Mouse (Mus musculus) embryonic facial prominence, embryonic 14.5 days (tissue): Measurements from ENCODE around the gene Sapcd2. TPM values are rescaled to one million over a fixed set of nuclear protein-coding genes. Genes with fewer than 3 reads are reported as not detected.

Experiments
- ATAC-seq: fragments of 200-750 bp; cut with Nextera tagmentation; 2 replicates; pipeline ENCODE4 v1.8.0; 2017; ENCODE audit warnings: low read depth, moderate number of reproducible peaks, moderate TSS enrichment
- DNase-seq: peaks from one replicate; pipeline ENCODE4 v3.0.0-alpha.2; 2015; ENCODE audit warnings: low spot score
- H3K27ac ChIP-seq: fragments of 300-500 bp; sonication (generic); replicated peaks from 2 replicates; pipeline ENCODE4 v1.5.1; 2014; ENCODE audit warnings: low read depth, mild to moderate bottlenecking, low read length, moderate library complexity
- H3K27me3 ChIP-seq: fragments of 300-500 bp; sonication (generic); replicated peaks from 2 replicates; pipeline ENCODE4 v1.6.1; 2014; ENCODE audit warnings: low read length; ENCODE audit not compliant: control insufficient read depth, insufficient read depth
- H3K36me3 ChIP-seq: fragments of 300-500 bp; sonication (generic); 2 replicates; pipeline ENCODE4 v1.6.1; 2014; ENCODE audit warnings: low read length, mixed read lengths; ENCODE audit not compliant: control insufficient read depth, insufficient read depth
- H3K4me1 ChIP-seq: fragments of 300-500 bp; sonication (generic); 2 replicates; pipeline ENCODE4 v1.6.1; 2014; ENCODE audit warnings: antibody characterized with exemption, low read length; ENCODE audit not compliant: control insufficient read depth, insufficient read depth
- H3K4me2 ChIP-seq: fragments of 300-500 bp; sonication (generic); 2 replicates; pipeline ENCODE4 v1.6.1; 2014; ENCODE audit warnings: low read depth, mild to moderate bottlenecking, low read length, moderate library complexity, mixed read lengths
- H3K4me3 ChIP-seq: fragments of 300-500 bp; sonication (generic); 2 replicates; pipeline ENCODE4 v1.5.1; 2014; ENCODE audit warnings: low read depth, mild to moderate bottlenecking, low read length
- H3K9ac ChIP-seq: fragments of 300-500 bp; sonication (generic); 2 replicates; pipeline ENCODE4 v1.6.1; 2014; ENCODE audit warnings: low read depth, mild to moderate bottlenecking, low read length, moderate library complexity, mixed read lengths
- H3K9me3 ChIP-seq: fragments of 300-500 bp; sonication (generic); 2 replicates; pipeline ENCODE4 v1.6.1; 2016; ENCODE audit warnings: low read length; ENCODE audit not compliant: control insufficient read depth
- WGBS: fragments of 180-500 bp; shearing (Covaris S2); extraction: QIAGEN DNeasy Blood & Tissue Kit; methylation state at CpG from one replicate; pipeline ENCODE4 v1.1.7; 2014; 5-methylcytosine and 5-hydroxymethylcytosine counted together
- polyA plus RNA-seq: library from polyadenylated mRNA; unstranded; fragments of >200 nt; fragmentation: Nextera tagmentation; extraction: Ambion mirVana; gene quantifications from 2 replicates; pipeline ENCODE4 v1.2.1, GENCODE M21; 2014

The Sapcd2 gene
- polyA plus RNA-seq, result 21.4 and 29.3 TPM in 2 replicates

DNA sequence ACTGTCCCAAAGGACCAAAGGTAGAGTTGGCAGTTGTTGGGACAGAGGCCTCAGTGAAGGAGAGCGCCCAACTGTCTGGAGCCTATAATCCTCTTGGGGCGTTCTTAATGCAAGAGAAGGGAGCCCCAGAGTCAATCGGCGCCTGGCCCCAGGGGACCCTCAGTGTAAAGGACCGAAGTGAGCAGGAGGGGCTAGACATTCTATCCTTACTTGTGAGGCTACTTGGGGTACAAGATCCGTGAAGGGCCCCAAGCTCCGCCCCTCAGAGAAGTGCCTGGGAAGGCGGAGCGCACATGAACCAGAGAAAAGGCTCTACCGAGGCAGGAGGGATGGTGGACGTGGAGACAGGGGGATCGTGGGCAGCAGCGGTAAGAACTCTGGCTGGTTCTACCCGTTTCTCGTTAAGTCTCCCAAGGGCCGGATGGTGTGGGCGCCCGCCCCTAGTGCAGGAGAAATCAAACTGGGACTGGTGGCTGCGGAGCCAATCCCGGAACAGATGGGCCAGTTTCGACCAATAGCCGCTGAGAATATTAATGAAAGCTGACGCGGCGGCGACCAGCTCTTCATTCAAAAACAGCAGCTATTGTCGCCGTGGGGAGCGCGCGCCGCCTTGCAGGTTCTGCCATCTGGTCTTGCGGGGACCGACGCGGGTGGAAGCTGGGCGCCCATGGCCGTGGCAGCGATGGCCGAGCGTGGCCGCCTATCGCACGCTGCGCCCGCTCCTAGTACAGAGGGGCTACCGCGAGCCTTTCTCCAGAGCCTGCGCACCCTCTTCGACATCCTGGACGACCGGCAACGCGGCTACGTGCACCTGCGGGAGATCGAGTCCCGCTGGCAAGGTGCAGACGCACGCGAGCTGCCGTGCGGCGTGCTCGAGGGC, at the start of gene Sapcd2:
Gene Sapcd2, plus strand, starts transcription at position 558 of the 880 bp plus-strand sequence.
- DNase-seq (peak; percentile 96), ATAC-seq (peak; percentile 96)
- H3K9ac ChIP-seq, result peak within 1 kb of the TSS; percentile 72
- peak within 1 kb of the TSS; percentile 97 for H3K4me2 ChIP-seq
- H3K9me3 ChIP-seq, result no peaks in the 10 kb centered on the region
- H3K27ac ChIP-seq, result peak within 1 kb of the TSS; percentile 79
- H3K27me3 ChIP-seq, result no peaks in the 10 kb centered on the region
- H3K4me3 ChIP-seq, result peak within 1 kb of the TSS; percentile 72
- peaks cover 14% of the 10 kb centered on the region for H3K4me1 ChIP-seq
- 3% methylated on average over 24 of the region's 65 CpGs for WGBS
- peaks cover 22% of the 10 kb centered on the region; the same call in 1 of the 2 replicates for H3K36me3 ChIP-seq

DNA sequence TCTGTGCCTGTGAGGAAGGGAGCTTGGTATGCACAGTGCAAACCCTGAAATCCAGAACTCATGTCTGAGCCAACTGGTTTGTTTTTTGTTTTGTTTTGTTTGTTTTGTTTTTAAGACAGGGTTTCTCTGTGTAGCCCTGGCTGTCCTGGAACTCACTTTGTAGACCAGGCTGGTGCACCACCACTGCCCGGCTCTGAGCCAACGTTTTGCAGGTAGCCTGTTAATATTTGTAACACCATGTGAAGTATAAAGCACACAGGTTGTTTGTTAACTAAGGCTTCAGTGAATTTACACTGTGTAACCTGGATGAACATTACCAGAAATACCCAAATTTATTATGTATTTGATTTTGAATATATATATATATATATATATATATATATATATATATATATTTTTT, 46.1 kb upstream of the Sapcd2 start:
- no peak overlapping the region for H3K27ac ChIP-seq
- H3K9ac ChIP-seq, result no peak overlapping the region
- H3K4me3 ChIP-seq, result no peak overlapping the region
- no peaks in the 10 kb centered on the region for H3K9me3 ChIP-seq
- no peak overlapping the region for H3K4me2 ChIP-seq
- 80% methylated on average over 2 of the region's 2 CpGs for WGBS
- H3K4me1 ChIP-seq, result peaks cover under 1% of the 10 kb centered on the region; the same call in 1 of the 2 replicates
- no peak for DNase-seq
- H3K36me3 ChIP-seq, result no peaks in the 10 kb centered on the region
- 0 out of 2 replicates have a peak, but pooled peaks cover 4% of the 10 kb centered on the region for H3K27me3 ChIP-seq
- ATAC-seq, result no peak

DNA sequence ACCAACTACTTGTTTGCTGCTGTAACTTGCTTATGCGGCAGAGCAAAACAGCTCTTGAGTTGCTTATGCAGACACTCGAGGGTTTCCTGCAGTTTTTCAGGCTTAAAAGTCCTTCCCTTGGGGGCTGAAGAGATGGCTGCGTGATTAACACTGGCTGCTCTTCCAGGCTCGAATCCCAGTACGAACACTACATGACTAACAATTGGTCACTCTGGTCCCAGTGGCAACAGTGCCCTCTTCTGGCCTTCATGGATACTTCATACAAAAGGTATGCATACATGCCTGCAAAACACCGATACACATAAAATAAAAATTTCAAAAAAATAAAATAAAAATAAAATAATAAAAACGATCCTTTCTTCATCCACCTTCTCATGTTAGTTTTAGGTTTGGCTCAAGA, 43.7 kb upstream of the Sapcd2 start:
- H3K4me1 ChIP-seq, result peaks cover 11% of the 10 kb centered on the region
- ATAC-seq, result no peak
- H3K36me3 ChIP-seq, result no peaks in the 10 kb centered on the region
- no peak overlapping the region for H3K4me3 ChIP-seq
- WGBS, result 39% methylated on average over 7 of the region's 7 CpGs
- H3K4me2 ChIP-seq, result no peak overlapping the region
- H3K9me3 ChIP-seq, result no peaks in the 10 kb centered on the region
- peak; percentile 18 for DNase-seq
- H3K27me3 ChIP-seq, result no peaks in the 10 kb centered on the region
- H3K27ac ChIP-seq, result no peak overlapping the region
- H3K9ac ChIP-seq, result no peak overlapping the region

DNA sequence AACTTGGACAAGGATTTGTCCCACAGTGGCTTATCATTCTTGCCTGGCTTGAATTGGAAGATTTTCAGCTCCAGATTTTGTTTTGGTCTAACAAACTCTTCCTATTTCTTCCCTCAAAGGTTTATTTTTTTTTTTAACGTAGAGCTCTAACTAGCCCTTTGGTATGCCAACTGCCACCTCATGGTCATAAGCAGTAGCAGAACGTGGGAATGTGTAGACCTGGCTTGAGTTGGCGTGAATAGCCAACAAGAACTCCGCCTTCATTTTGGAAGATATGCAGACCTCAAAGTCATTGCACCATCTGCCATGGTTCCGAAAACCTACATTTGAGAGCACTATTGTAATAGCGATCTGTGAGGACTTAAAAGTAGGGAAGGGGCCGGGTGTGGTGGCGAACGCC, 40.7 kb upstream of the Sapcd2 start:
- WGBS, result 60% methylated on average over 9 of the region's 9 CpGs
- DNase-seq, result no peak
- peak overlapping the region; percentile 91 for H3K9ac ChIP-seq

DNA sequence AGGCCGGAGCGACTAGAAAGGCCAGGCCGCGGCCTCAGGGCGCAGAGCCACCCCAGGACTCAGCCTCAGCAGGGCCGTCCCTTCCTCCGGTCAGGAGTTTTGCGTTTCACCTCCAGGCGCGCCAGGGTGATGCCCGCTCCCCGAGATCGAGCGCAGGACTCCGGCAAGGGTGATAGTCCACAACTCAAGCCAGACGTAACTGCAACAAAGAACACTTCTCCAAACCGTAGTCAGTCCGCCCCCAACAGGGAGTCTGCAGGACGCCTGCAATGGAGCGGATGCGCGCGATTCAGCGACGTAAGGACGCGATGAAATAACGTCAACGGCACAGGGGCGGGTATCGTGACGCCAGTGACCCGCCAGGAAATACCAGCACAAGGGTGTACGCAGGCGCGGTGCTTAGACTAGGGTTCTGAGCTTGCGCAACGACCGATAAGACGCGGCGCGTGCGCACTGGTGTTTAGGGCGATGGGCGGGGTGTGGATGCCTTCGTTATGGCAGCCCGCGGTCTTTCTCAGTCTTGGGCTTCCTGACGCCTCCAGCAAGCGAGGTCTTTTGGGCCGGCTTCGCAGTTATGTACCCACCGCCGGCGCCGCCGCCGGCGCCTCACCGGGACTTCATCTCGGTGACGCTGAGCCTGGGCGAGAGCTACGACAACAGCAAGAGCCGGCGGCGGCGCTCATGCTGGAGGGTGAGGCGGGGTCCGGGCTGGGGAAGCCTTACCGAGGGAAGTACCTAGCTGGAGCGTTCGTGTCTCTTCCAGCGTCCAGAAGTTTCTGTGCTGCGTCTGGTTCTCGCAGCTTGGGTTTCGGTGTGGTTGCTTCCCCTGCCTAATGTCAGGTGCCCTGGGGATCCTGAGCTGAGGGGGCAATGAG, 39.6 kb upstream of the Sapcd2 start, which contains the start of gene Man1b1:
Gene Man1b1, plus strand, starts transcription at position 53 of the 875 bp plus-strand sequence.
- H3K4me2 ChIP-seq, result peak within 1 kb of the TSS; percentile 86

More for the DNA sequence above, 40.7 kb upstream of the Sapcd2 start:
- no peak for ATAC-seq
- peak overlapping the region; percentile 56 for H3K4me2 ChIP-seq
- peak overlapping the region; percentile 85 for H3K4me3 ChIP-seq
- peaks cover 14% of the 10 kb centered on the region for H3K4me1 ChIP-seq
- H3K27me3 ChIP-seq, result no peaks in the 10 kb centered on the region
- no peaks in the 10 kb centered on the region for H3K9me3 ChIP-seq
- H3K27ac ChIP-seq, result no peak overlapping the region
- H3K36me3 ChIP-seq, result peaks cover 26% of the 10 kb centered on the region

DNA sequence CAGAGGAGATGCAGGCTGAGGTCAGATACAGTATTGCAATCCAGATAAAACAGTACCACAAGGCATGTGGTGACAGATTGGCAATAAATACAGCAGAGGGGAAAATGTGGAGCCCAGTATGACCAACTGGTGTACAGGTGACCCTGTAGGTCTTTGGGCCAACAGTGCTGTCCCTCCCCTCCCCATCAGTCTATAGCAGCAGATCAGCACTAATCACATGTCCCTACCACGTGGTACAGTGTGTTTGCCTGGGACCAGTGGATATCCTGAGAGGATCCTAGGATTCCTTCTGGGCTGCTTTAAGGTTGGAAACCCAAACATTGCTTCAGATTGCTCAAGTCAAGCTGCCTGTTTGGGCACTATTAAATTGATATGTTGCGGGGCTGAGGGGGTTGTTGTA, 38.6 kb upstream of the Sapcd2 start:
- no peaks in the 10 kb centered on the region for H3K27me3 ChIP-seq
- peaks cover 46% of the 10 kb centered on the region for H3K36me3 ChIP-seq
- peaks cover 14% of the 10 kb centered on the region for H3K4me1 ChIP-seq
- no peaks in the 10 kb centered on the region for H3K9me3 ChIP-seq
- peak overlapping the region; percentile 85 for H3K4me3 ChIP-seq
- peak overlapping the region; percentile 91 for H3K9ac ChIP-seq
- peak overlapping the region; percentile 86 for H3K4me2 ChIP-seq
- H3K27ac ChIP-seq, result no peak overlapping the region
- no peak for DNase-seq
- no peak for ATAC-seq
- WGBS, result 81% methylated on average over 2 of the region's 2 CpGs

More for the DNA sequence above, 39.6 kb upstream of the Sapcd2 start, which contains the start of gene Man1b1:
- peaks cover 35% of the 10 kb centered on the region for H3K36me3 ChIP-seq
- peak within 1 kb of the TSS; percentile 85 for H3K4me3 ChIP-seq
- H3K9ac ChIP-seq, result peak within 1 kb of the TSS; percentile 91
- no peaks in the 10 kb centered on the region for H3K9me3 ChIP-seq
- WGBS, result under 1% methylated on average over 74 of the region's 78 CpGs
- DNase-seq (peak; percentile 100), ATAC-seq (peak; percentile 99)
- H3K27me3 ChIP-seq, result no peaks in the 10 kb centered on the region
- H3K4me1 ChIP-seq, result peaks cover 14% of the 10 kb centered on the region
- H3K27ac ChIP-seq, result peak within 1 kb of the TSS; percentile 89

DNA sequence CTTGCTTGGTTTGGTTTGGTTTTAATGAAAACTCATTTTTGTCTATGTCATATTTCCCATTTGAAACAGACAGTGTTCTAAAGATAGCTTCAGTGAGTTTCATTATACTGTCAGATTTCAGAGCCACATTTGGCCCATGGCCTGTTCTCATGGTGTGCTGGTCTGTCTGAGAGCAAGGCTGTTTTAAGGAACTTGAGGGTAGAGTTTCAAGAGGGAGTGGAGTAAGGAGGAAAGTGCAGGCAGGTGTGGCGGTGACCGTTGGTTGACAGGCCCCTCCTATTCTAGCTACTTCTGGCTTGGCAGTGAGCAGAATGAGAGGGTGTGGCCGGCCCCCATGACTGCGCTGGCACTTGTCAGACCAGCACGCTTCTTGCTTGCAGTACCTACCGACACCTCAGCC, 33.8 kb upstream of the Sapcd2 start:
- no peaks in the 10 kb centered on the region for H3K9me3 ChIP-seq
- no peak overlapping the region for H3K27ac ChIP-seq
- DNase-seq (no peak), ATAC-seq (no peak)
- no peaks in the 10 kb centered on the region for H3K27me3 ChIP-seq
- WGBS, result 95% methylated on average over 6 of the region's 6 CpGs
- no peak overlapping the region for H3K9ac ChIP-seq
- H3K4me2 ChIP-seq, result no peak overlapping the region
- H3K4me3 ChIP-seq, result no peak overlapping the region
- H3K4me1 ChIP-seq, result peaks cover 5% of the 10 kb centered on the region
- peaks cover 86% of the 10 kb centered on the region for H3K36me3 ChIP-seq

DNA sequence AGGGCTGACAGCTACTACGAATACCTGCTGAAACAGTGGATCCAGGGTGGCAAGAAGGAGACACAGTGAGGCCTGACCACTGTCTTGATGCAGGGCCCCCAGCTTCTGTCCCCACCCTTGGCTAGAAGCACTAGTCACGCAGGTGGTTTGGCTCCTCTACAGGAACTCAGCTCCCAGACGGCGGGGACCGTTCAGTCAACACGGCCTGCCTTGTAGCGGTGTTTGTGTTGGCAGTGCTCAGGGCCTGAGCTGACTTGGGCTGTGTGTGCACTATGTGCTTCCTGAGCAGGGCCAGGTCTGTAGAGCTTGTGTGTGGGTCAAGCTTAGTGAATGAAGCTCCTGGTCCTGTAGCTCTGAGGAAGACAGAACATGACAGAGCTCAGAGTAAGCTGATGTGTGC, 24.0 kb upstream of the Sapcd2 start:
- peaks cover 95% of the 10 kb centered on the region for H3K36me3 ChIP-seq
- no peaks in the 10 kb centered on the region for H3K9me3 ChIP-seq
- no peaks in the 10 kb centered on the region for H3K27me3 ChIP-seq
- WGBS, result 89% methylated on average over 7 of the region's 7 CpGs
- no peak overlapping the region for H3K4me3 ChIP-seq
- H3K9ac ChIP-seq, result no peak overlapping the region
- no peaks in the 10 kb centered on the region for H3K4me1 ChIP-seq
- DNase-seq, result no peak
- no peak; the same call in 1 of the 2 replicates for ATAC-seq
- no peak overlapping the region for H3K4me2 ChIP-seq
- H3K27ac ChIP-seq, result no peak overlapping the region
